10 mouse cellular contexts compared by ENCODE assay signal in the genomic region with DNA sequence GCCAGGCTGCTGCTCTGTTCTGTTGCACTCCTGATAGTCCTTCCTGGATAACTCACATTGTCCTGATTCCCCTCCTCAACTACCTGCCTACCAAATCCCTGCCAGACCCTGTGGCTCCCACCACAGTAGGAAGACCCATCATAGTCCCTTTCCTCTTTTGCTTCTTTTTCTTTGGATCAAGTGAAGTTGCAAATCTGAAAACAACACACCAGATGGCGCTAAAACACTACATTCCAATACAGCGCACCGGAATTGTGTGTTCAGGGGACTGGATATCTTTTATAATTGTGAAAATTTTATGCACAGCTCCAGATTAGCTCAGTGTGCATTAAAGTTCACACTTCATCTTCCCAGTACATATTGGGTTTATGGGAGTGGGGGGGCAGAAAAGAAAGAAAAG. TPM values are rescaled to one million over a fixed set of nuclear protein-coding genes. Genes with fewer than 3 reads are reported as not detected.
DNase-seq lines count a peak whose midpoint lies in the region; ATAC-seq and TF ChIP-seq lines count a peak whose summit lies in the region.
"Had no signal": no experiment of that assay in that cellular context is flagged by ENCODE, and none has a peak within 500 bp of the region (broad histone marks: within the 10 kb centered on the region; RNA-seq: fewer than 3 reads in every experiment).

No protein-coding gene starts in this region.

- DNase-seq in intestine, embryonic 14.5 days (ENCODE audit: low spot score), result peak; percentile 56
- no peak for DNase-seq in Patski (ENCODE audit: low read depth, low spot score)
- DNase-seq in embryo, embryonic 9.5 days (ENCODE audit: extremely low spot score), result peak; percentile 44
- peak; percentile 0 for DNase-seq in induced T-regulatory cell, adult 2 months (ENCODE audit: low read depth)
- DNase-seq in midbrain, embryonic 10.5 days (ENCODE audit: low spot score), result peak; percentile 32
- no peak for DNase-seq in thymus, postnatal 0 days (ENCODE audit: low spot score)
- no peak for DNase-seq in heart, postnatal 25 days (ENCODE audit: low spot score)

- POLR2A ChIA-PET in Patski (lab: Charles Lee), result no interaction called here

- peak; percentile 76 for TF ChIP-seq CTCF in Patski (IDR thresholded peaks at IDR 0.05)

- WGBS in intestine, embryonic 14.5 days, result 5% methylated on average over 3 of the region's 3 CpGs
- WGBS in intestine, embryonic 16.5 days, result 2% methylated on average over 3 of the region's 3 CpGs
- 7% methylated on average over 3 of the region's 3 CpGs for WGBS in midbrain, embryonic 10.5 days

- H3K4me2 ChIP-seq in intestine, embryonic 14.5 days (ENCODE audit: low read length), result no peak overlapping the region
- H3K4me2 ChIP-seq in intestine, embryonic 16.5 days (ENCODE audit: low read depth, low read length), result no peak overlapping the region

- no peaks in the 10 kb centered on the region for H3K36me3 ChIP-seq in intestine, embryonic 14.5 days (ENCODE audit: control insufficient read depth, insufficient read depth, low read length)
- H3K36me3 ChIP-seq in intestine, embryonic 16.5 days (ENCODE audit: control insufficient read depth, insufficient read depth, low read length), result no peaks in the 10 kb centered on the region
- 0 out of 2 replicates have a peak, but pooled peaks cover 2% of the 10 kb centered on the region for H3K36me3 ChIP-seq in midbrain, embryonic 10.5 days

- no peaks in the 10 kb centered on the region for H3K4me1 ChIP-seq in intestine, embryonic 14.5 days (replicated peaks; ENCODE audit: control insufficient read depth, insufficient read depth, low read length)
- no peaks in the 10 kb centered on the region for H3K4me1 ChIP-seq in intestine, embryonic 16.5 days (ENCODE audit: control insufficient read depth, insufficient read depth, low read length)
- H3K4me1 ChIP-seq in midbrain, embryonic 10.5 days, result peaks cover 10% of the 10 kb centered on the region

- H3K9ac ChIP-seq in intestine, embryonic 14.5 days (ENCODE audit: low read length), result no peak overlapping the region
- H3K9ac ChIP-seq in intestine, embryonic 16.5 days (ENCODE audit: low read depth, low read length), result no peak overlapping the region

- H3K9me3 ChIP-seq in intestine, embryonic 14.5 days (ENCODE audit: control insufficient read depth, low read length), result peaks cover 2% of the 10 kb centered on the region; the same call in 1 of the 2 replicates
- H3K9me3 ChIP-seq in intestine, embryonic 16.5 days (ENCODE audit: control insufficient read depth, low read length), result no peaks in the 10 kb centered on the region
- H3K9me3 ChIP-seq in midbrain, embryonic 10.5 days (replicated peaks), result no peaks in the 10 kb centered on the region; the same call in 1 of the 2 replicates

- H3K27ac ChIP-seq in intestine, embryonic 14.5 days (ENCODE audit: low read depth), result no peak overlapping the region
- H3K27ac ChIP-seq in intestine, embryonic 16.5 days (ENCODE audit: low read length), result no peak overlapping the region
- no peak overlapping the region for H3K27ac ChIP-seq in midbrain, embryonic 10.5 days (replicated peaks)

- no peak overlapping the region for H3K4me3 ChIP-seq in intestine, embryonic 14.5 days (ENCODE audit: low read depth, low read length)
- H3K4me3 ChIP-seq in intestine, embryonic 16.5 days (ENCODE audit: low read length), result no peak overlapping the region
- no peak overlapping the region for H3K4me3 ChIP-seq in midbrain, embryonic 10.5 days
- H3K4me3 ChIP-seq: myocyte had no signal

- H3K27me3 ChIP-seq in intestine, embryonic 14.5 days (replicated peaks; ENCODE audit: control insufficient read depth, insufficient read depth, low read length), result no peaks in the 10 kb centered on the region
- no peaks in the 10 kb centered on the region for H3K27me3 ChIP-seq in intestine, embryonic 16.5 days (replicated peaks; ENCODE audit: control insufficient read depth, insufficient read depth, low read length)
- peaks cover 39% of the 10 kb centered on the region for H3K27me3 ChIP-seq in Patski
- no peaks in the 10 kb centered on the region for H3K27me3 ChIP-seq in midbrain, embryonic 10.5 days (ENCODE audit: low read depth, poor library complexity, severe bottlenecking)

- in situ Hi-C loops in Patski (cut with MboI; ENCODE audit: low pct_unique_long_range_greater_than_20kb), result loop anchor here (10.0 kb wide), 2 partner anchors 689 to 1519 kb away; no protein-coding TSS in a partner anchor

- CTCF ChIA-PET in Patski (lab: Charles Lee), result interaction anchor here (1.1 kb wide), 2 partner anchors 9 to 12 kb away, joined by 4 to 5 read pairs; no protein-coding TSS in a partner anchor

- no peak for ATAC-seq in intestine, embryonic 14.5 days (replicated peaks; ENCODE audit: low FRiP score, low TSS enrichment, low read depth)
- ATAC-seq in intestine, embryonic 16.5 days, result no peak
- no peak for ATAC-seq in Patski

- intact Hi-C loops in heart, postnatal 25 days (cut with DNase I), result loop anchor here (10.0 kb wide), 1 partner anchor 1529 kb away; no protein-coding TSS in a partner anchor

RNA-seq across cellular contexts. Expression of gene Egfem1, which starts 45.7 kb away (rescaled TPM):
- polyA plus RNA-seq in intestine, embryonic 14.5 days (2014; fragmentation: Nextera tagmentation; extraction: Ambion mirVana), result 0.48 and 0.99 TPM in 2 replicates
- polyA plus RNA-seq in intestine, embryonic 16.5 days (2015; fragmentation: Nextera tagmentation; extraction: Ambion mirVana), result 0.33 and 0.50 TPM in 2 replicates
- polyA plus RNA-seq in Patski (2021), result not detected
- polyA plus RNA-seq in midbrain, embryonic 10.5 days (2016; fragmentation: Nextera tagmentation; extraction: Ambion mirVana), result 10.7 and 13.7 TPM in 2 replicates
- not detected in 2 replicates for polyA plus RNA-seq in thymus, postnatal 0 days (2015; fragmentation: Nextera tagmentation; extraction: Ambion mirVana)
- total RNA-seq in heart, postnatal 25 days (2021), result not detected
- total RNA-seq: hematopoietic stem cell, adult 5-6 weeks had no signal
- polyA plus RNA-seq: myocyte had no signal

Comparison
In these comparisons a context has a peak if more than half of its experiments do, and no peak if none do; other contexts are left out.
1. DNase-seq: peak in intestine, embryonic 14.5 days (single experiment), embryo, embryonic 9.5 days (single experiment), induced T-regulatory cell, adult 2 months (single experiment) and midbrain, embryonic 10.5 days (single experiment); none in Patski (single experiment), thymus, postnatal 0 days (single experiment) and heart, postnatal 25 days (single experiment).